In the genomic region with DNA sequence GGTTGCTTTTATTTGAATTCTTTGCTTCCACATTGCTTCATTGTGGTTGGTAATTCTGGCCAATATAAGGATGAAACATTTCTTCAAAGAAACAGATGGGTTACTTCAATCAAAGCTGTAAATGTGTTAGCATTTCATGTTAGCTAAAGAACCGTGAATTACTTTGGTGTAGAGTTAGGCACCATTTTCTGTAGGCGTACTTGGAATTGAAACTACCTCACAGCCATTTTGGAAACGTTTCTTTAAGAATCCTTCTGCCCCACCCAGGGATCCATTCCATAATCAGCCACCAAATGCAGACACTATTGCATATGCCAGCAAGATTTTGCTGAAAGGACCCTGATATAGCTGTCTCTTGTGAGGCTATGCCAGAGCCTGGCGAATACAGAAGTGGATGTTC, we compare ENCODE assay signal across 18 mouse cellular contexts.
"Had no signal": no experiment of that assay in that cellular context is flagged by ENCODE, and none has a peak within 500 bp of the region (broad histone marks: within the 10 kb centered on the region; RNA-seq: fewer than 3 reads in every experiment).

No protein-coding gene starts in this region.

- H3K4me3 ChIP-seq: limb, embryonic 12.5 days; limb, embryonic 15.5 days; megakaryocyte, embryonic 14.5 days; midbrain, embryonic 10.5 days; midbrain, embryonic 13.5 days; myocyte; neural tube, embryonic 13.5 days had no signal

- DNase-seq: kidney, adult 2 months; kidney, postnatal 25 days; layer of hippocampus, postnatal 36 days; left cerebral cortex, postnatal 4 days; liver, postnatal 0 days; retina, postnatal 1 day; right cerebral cortex, postnatal 4 days; thymus, postnatal 36 days had no signal

- H3K27ac ChIP-seq: kidney, postnatal 0 days; limb, embryonic 12.5 days; limb, embryonic 15.5 days; liver, embryonic 14.5 days; midbrain, embryonic 10.5 days; midbrain, embryonic 13.5 days; neural tube, embryonic 13.5 days; stomach, postnatal 0 days had no signal
